Mouse (Mus musculus) forebrain, embryonic 12.5 days (tissue): Measurements from ENCODE around the gene P2ry13. TPM values are rescaled to one million over a fixed set of nuclear protein-coding genes. Genes with fewer than 3 reads are reported as not detected.
A peak's percentile ranks its signal among the peaks of the same experiment; 100 is the strongest.

Experiments
- ATAC-seq: fragments of 200-750 bp; cut with Nextera tagmentation; 2 replicates; pipeline ENCODE4 v1.8.0; 2017; ENCODE audit warnings: moderate TSS enrichment; ENCODE audit not compliant: low FRiP score
- H3K27ac ChIP-seq: fragments of 300-500 bp; sonication (generic); 2 replicates; pipeline ENCODE4 v1.5.1; 2016; ENCODE audit warnings: mild to moderate bottlenecking
- H3K27me3 ChIP-seq: fragments of 300-500 bp; sonication (generic); 2 replicates; pipeline ENCODE4 v1.6.1; 2016; ENCODE audit warnings: mild to moderate bottlenecking
- H3K36me3 ChIP-seq: fragments of 300-500 bp; sonication (generic); replicated peaks from 2 replicates; pipeline ENCODE4 v1.6.1; 2016; ENCODE audit warnings: mild to moderate bottlenecking
- H3K4me1 ChIP-seq: fragments of 300-500 bp; sonication (generic); 2 replicates; pipeline ENCODE4 v1.6.1; 2016
- H3K4me2 ChIP-seq: fragments of 300-500 bp; sonication (generic); 2 replicates; pipeline ENCODE4 v1.6.1; 2016; ENCODE audit warnings: mild to moderate bottlenecking, moderate library complexity
- H3K4me3 ChIP-seq: fragments of 300-500 bp; sonication (generic); replicated peaks from 2 replicates; pipeline ENCODE4 v1.5.1; 2016; ENCODE audit warnings: mild to moderate bottlenecking
- H3K9ac ChIP-seq: fragments of 300-500 bp; sonication (generic); 2 replicates; pipeline ENCODE4 v1.6.1; 2016; ENCODE audit warnings: mild to moderate bottlenecking
- H3K9me3 ChIP-seq: fragments of 300-500 bp; sonication (generic); 2 replicates; pipeline ENCODE4 v1.6.1; 2016
- WGBS: fragments of 180-500 bp; shearing (Covaris S2); methylation state at CpG from one replicate; pipeline ENCODE4 v1.1.7; 2016; 5-methylcytosine and 5-hydroxymethylcytosine counted together
- polyA plus RNA-seq: library from polyadenylated mRNA; unstranded; fragments of >200 nt; fragmentation: Nextera tagmentation; extraction: Ambion mirVana; gene quantifications from 2 replicates; pipeline ENCODE4 v1.2.1, GENCODE M21; 2016

The P2ry13 gene
- polyA plus RNA-seq, 1 experiment from 2014 or later = 1.2 TPM

DNA sequence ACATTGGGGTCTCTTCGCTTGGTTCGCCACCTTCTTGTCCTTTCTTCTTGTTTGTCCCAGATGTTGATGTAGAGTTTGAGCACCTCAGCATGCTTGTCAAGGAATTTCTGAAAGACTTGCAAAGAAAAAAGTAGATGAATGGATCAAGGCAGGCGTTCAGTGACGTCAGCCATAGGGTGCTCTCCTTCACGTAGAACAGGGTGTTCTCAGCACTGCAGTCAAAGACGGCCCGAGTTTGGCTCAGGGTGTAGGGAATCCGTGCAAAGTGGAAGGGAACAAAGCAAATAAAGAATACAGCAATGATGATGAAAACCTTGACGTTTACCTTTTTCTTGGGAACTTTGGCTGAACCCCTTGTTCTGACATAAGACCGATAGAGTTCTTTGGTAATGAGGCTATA, 6.5 kb upstream of the P2ry13 start:
- no peak for ATAC-seq
- WGBS = 93% methylated on average over 10 of the region's 10 CpGs

DNA sequence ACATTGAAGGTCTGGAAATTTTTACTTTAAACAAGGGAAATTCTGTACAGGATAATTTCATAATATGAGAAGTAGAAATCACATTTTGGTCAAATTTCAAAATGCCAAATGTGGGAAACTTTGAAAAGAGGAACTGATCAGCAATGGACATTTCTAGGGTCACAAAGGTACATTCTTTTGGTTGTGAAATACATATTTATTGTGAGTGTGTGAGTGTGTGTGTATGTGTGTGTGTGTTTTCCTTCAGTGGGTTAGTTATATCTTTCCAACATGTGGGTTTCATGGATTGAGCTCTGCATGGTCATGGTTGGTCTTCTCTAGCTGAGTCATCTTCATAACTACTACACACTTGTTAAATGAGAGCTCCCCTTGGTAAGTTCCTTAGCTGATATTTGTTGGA, 1.7 kb upstream of the P2ry13 start:
- Histone ChIP-seq H3K36me3 (no peaks in the 10 kb centered on the region), H3K9me3 (no peaks in the 10 kb centered on the region), H3K4me2 (no peak overlapping the region), H3K27ac (no peak overlapping the region), H3K27me3 (no peaks in the 10 kb centered on the region), H3K4me1 (no peaks in the 10 kb centered on the region), H3K9ac (no peak overlapping the region), H3K4me3 (no peak overlapping the region)
- ATAC-seq = no peak

More for the DNA sequence above, 6.5 kb upstream of the P2ry13 start:
- H3K9ac ChIP-seq = no peak overlapping the region
- no peaks in the 10 kb centered on the region for H3K4me1 ChIP-seq
- H3K27me3 ChIP-seq = no peaks in the 10 kb centered on the region
- no peak overlapping the region for H3K4me3 ChIP-seq
- H3K4me2 ChIP-seq = no peak overlapping the region
- no peaks in the 10 kb centered on the region for H3K36me3 ChIP-seq
- no peak overlapping the region for H3K27ac ChIP-seq
- H3K9me3 ChIP-seq = no peaks in the 10 kb centered on the region

DNA sequence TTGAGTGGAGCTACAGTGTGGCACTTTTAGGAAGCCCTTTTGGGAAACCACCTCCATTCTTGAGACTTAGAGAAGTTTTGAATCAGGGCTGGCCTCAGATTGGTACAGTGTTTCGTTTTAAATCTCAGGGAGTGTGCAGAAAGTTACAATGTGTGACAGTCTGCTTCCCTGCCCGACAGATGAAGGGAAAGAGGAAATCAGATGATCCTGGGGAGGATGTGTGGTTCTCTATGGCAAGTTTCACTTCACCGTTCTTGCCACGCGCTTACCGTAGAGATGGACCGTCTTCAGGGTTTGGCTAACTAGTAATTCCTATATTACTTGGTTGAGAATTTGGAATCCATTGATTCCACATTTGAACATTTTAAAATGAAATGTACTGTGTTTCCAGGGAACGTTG, 1.1 kb upstream of the P2ry13 start:
- H3K4me3 ChIP-seq = no peak overlapping the region
- no peak for ATAC-seq
- H3K9me3 ChIP-seq = no peaks in the 10 kb centered on the region
- no peak overlapping the region for H3K4me2 ChIP-seq
- H3K36me3 ChIP-seq = no peaks in the 10 kb centered on the region
- 94% methylated on average over 8 of the region's 8 CpGs for WGBS
- H3K9ac ChIP-seq = no peak overlapping the region
- H3K27ac ChIP-seq = no peak overlapping the region
- no peaks in the 10 kb centered on the region for H3K4me1 ChIP-seq
- H3K27me3 ChIP-seq = no peaks in the 10 kb centered on the region

DNA sequence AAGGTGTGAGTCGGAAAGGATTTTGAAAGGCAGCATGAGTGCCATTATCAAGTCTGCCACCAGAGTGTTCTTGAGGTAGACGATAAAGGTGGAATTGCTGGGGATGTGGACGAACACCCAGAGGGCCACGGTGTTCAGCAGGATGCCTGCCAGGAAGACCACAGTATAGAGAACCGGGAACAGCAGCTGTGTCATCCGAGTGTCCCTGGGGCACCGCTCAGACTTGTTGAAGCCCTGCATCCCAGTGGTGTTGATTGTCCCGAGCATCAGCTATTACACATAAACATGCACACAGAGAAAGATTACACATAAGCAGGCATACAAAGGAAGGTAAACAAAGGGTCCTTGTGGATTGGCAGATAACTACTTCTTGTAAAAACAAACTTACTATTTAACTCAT, 593 bp downstream of the P2ry13 start:
- no peak overlapping the region for H3K9ac ChIP-seq
- 76% methylated on average over 8 of the region's 8 CpGs for WGBS
- no peaks in the 10 kb centered on the region for H3K36me3 ChIP-seq
- H3K4me3 ChIP-seq = no peak overlapping the region
- no peak for ATAC-seq
- H3K9me3 ChIP-seq = no peaks in the 10 kb centered on the region
- no peaks in the 10 kb centered on the region for H3K27me3 ChIP-seq
- no peaks in the 10 kb centered on the region for H3K4me1 ChIP-seq
- H3K4me2 ChIP-seq = no peak overlapping the region
- no peak overlapping the region for H3K27ac ChIP-seq

DNA sequence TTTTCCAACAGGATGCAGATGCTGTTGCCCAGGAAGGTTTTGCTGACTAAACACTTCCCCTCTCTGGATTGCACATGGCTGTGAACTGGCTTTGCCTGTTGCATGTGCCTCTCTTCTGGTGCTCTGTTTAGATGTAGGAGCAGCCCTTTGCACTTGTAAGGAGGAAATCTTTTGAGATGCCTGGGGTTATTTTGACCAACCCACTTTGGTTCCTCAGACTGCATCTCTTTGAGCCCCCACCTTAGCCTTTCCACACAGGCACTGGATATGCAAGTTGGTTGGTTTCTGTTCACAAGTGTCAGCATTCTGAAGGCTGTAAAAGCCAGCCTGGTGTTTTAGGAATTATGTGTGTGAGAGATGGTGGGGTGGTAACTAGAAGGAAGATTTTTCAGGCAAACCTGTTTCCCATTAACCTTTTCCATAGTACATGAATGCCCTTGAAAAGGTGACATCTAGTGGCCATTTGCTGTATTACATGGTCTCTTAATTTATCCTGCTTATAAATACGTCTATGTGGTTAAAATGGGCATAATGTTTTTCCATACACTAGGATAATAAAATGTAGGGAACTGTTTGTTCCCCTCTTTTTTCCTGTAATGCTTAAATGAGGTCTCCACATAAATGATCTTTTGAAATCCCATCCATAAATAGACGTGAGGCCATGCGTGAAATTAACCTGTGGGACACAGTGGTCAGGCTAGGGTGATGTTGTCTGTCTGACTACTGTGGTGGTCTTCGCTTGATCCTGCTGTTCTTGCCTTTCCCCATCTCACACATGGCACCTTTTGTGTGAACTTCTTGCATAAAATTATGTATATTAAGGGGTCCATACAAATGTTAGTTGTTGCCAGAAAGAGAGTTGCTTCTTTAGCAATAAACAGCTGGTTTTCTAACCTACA, 1.8 kb downstream of the P2ry13 start:
- no peak overlapping the region for H3K4me2 ChIP-seq
- no peaks in the 10 kb centered on the region for H3K27me3 ChIP-seq
- 71% methylated on average over 4 of the region's 4 CpGs for WGBS
- no peak overlapping the region for H3K27ac ChIP-seq
- H3K4me1 ChIP-seq = no peaks in the 10 kb centered on the region
- H3K4me3 ChIP-seq = no peak overlapping the region
- no peaks in the 10 kb centered on the region for H3K36me3 ChIP-seq
- peak; percentile 51; the same call in 1 of the 2 replicates for ATAC-seq
- H3K9ac ChIP-seq = no peak overlapping the region
- H3K9me3 ChIP-seq = no peaks in the 10 kb centered on the region

DNA sequence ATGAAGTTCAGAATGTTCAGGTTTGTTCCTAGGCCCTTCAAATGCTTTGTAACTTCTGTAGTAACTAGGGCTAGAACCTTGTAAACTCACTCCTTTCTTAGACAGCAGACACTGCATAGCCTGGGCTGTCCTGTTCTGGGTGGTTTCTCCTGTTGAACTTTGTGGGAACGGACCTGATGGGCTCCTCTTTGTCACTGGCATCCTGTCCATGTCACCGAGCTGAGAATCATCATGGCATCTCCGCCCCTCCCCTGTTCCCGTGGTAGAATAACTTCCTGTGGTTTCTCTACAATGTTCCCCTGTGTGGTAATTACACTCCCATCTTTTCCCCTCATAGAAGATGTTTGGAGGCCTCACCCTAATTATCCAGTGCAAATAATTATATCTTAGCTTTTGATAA, 4.7 kb downstream of the P2ry13 start:
- Histone ChIP-seq H3K9me3 (no peaks in the 10 kb centered on the region), H3K9ac (no peak overlapping the region), H3K27me3 (no peaks in the 10 kb centered on the region), H3K4me2 (no peak overlapping the region), H3K36me3 (no peaks in the 10 kb centered on the region), H3K4me1 (no peaks in the 10 kb centered on the region), H3K4me3 (no peak overlapping the region), H3K27ac (no peak overlapping the region)
- no peak for ATAC-seq
- WGBS = 80% methylated on average over 4 of the region's 4 CpGs

DNA sequence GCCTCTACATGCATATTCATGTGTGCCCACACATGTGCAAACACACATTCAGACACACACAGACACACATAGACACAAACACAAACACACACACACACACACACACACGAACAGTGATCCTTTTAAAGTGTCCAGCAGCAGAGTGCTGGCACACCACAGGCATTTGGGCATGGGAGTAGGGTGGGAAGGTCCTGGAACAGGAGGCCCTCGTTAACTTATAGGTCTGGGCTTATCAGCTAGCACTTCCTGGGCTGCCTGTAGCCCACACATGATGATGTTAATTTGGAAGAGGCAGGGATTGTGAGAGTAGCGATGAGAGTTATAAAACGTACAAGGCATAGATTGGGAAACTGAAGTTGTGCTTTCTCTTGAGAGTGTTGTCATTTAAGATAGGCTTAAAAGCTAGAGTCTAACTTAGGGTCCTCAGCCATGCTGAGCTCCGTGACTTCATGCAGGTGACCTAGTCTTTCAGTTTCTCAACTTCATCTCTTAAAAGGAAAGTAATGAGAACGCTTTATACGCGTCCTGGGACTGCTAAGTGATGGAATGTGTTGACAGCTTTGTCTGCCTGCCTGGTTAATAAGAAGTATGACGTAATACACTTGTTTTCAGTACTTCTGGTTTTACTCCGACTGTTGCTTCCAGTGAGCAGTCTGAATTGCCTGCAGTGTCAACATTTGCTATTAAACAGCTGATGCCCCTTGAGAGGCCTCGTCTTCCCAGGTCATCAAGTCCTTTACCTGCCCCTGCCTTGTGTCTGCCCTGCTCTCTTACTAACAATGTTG, 5.8 kb downstream of the P2ry13 start:
- Histone ChIP-seq H3K4me2 (no peak overlapping the region), H3K4me3 (no peak overlapping the region), H3K9me3 (no peaks in the 10 kb centered on the region), H3K36me3 (no peaks in the 10 kb centered on the region), H3K27me3 (no peaks in the 10 kb centered on the region), H3K4me1 (no peaks in the 10 kb centered on the region), H3K27ac (no peak overlapping the region), H3K9ac (no peak overlapping the region)
- whole genome bisulfite sequencing = 70% methylated on average over 11 of the region's 11 CpGs
- no peak for ATAC-seq

DNA sequence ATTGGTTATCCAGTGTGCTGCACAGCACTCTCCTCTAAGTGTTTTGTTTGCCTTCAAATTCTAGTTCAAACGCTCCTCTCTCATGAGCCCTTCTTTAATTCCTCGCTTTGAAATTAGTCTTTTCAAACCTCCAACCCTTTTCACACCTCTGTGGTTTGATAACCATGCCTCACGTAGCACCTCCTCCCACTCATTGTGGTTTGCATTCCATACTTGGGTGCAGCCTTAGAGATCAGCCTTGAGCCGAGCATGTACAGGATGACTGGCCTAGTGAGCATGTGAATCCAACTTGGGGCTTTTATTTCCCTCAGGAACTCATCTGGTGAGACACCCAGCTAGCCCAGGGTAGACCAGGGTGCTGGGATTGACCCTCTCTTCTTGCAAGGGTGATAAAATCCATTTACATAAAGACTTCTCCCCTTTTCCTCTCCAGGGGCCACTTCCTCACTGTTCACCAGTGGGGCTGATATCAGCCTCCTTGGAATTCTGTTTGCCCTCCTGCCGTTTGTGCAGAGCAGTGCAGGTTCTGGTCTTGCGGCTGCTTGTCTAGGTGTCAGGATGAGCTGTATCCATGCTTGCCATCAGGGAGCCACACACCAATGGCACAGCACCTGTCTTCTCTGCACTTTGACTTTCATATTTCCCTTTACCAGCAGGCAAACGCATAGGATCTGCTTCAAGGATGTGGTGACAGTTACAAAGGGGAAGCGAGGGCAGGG, 6.7 kb downstream of the P2ry13 start:
- H3K4me3 ChIP-seq = no peak overlapping the region
- no peaks in the 10 kb centered on the region for H3K36me3 ChIP-seq
- H3K27ac ChIP-seq = no peak overlapping the region
- H3K4me2 ChIP-seq = no peak overlapping the region
- no peaks in the 10 kb centered on the region for H3K27me3 ChIP-seq
- no peak overlapping the region for H3K9ac ChIP-seq
- H3K9me3 ChIP-seq = no peaks in the 10 kb centered on the region
- H3K4me1 ChIP-seq = no peaks in the 10 kb centered on the region
- 86% methylated on average over 8 of the region's 8 CpGs for WGBS
- ATAC-seq = no peak

DNA sequence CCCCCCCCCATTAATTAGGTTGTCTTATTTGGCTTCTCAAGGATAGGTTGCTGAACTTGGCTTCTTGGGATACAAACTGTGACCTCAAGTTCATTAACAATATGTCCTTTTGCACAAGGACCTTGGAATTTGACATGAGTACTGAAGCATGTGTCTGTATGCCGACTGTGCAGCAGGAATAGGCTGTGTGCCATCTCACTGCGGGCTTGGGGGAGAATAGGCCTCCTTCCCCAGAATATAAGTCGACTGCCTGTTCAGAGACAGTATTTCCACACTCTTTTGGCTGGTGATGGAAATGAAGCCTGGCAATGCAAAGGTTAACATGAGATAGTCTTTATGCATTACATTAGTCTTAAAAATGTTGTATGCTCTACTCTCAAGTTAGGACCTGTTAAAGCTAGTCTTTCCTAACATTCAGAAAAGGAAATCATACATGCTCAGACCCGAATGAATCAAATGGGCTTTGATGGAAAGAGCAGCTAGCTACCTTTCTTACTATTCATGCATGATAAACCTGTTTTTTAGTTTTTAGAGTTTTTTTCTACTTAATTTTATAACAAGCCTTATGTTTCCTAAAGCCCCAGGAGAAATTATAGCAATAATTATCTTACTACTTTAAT, 13.2 kb downstream of the P2ry13 start:
- Histone ChIP-seq H3K4me2 (no peak overlapping the region), H3K9ac (no peak overlapping the region), H3K36me3 (no peaks in the 10 kb centered on the region), H3K4me1 (no peaks in the 10 kb centered on the region), H3K9me3 (no peaks in the 10 kb centered on the region), H3K27me3 (no peaks in the 10 kb centered on the region), H3K4me3 (no peak overlapping the region), H3K27ac (no peak overlapping the region)
- WGBS = 85% methylated on average over 4 of the region's 4 CpGs
- ATAC-seq = no peak

DNA sequence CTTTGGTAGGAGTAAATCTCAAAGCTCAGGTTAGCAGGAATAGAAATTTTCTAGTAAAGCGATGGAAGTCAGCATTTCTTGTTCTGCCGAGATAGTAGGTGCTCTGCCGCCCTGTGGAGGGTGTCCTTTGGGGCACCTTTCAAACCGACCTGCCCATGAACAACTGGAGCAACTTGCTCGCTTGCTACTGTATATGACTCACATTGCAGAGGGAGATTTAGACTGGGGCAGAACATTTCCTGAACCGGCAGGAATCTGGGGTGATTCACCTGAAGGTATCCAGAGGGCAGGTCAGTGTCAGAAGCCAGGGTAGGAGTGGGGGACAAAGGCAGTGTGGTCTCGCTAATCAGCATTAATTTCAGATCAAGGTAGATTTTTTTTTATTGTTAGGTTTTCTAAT, 15.7 kb downstream of the P2ry13 start, which contains the start of gene Gpr87:
Gpr87 (minus strand) TSS at position 167 of the 400 bp plus-strand sequence.
- Histone ChIP-seq H3K27me3 (no peaks in the 10 kb centered on the region), H3K4me3 (no peak within 1 kb of the TSS), H3K9me3 (no peaks in the 10 kb centered on the region), H3K9ac (no peak within 1 kb of the TSS), H3K4me2 (no peak within 1 kb of the TSS), H3K36me3 (no peaks in the 10 kb centered on the region), H3K27ac (no peak within 1 kb of the TSS), H3K4me1 (no peaks in the 10 kb centered on the region)
- no peak for ATAC-seq
- WGBS = 90% methylated on average over 7 of the region's 7 CpGs

DNA sequence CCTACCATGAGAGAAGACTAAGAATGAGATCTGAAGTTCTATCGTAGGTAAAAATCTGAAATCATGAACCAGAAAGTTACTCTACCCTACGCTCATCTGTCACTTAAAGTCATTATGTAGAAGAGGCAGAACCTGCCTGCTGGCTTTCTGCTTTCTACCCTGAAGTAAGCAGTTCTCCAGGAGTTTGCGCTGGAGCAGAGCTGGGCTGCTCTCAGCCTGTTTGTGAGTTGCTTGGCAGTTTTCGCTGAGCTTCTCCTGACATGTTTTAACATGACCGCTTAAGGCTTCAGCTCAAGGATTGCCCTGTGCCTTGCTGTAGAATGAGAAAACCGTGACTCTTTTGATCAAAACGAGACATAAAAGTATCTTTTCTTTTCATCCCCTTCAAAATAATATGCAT, 16.6 kb downstream of the P2ry13 start:
- H3K27ac ChIP-seq = no peak overlapping the region
- H3K9me3 ChIP-seq = no peaks in the 10 kb centered on the region
- no peak overlapping the region for H3K9ac ChIP-seq
- no peak overlapping the region for H3K4me3 ChIP-seq
- no peak overlapping the region for H3K4me2 ChIP-seq
- no peaks in the 10 kb centered on the region for H3K27me3 ChIP-seq
- WGBS = 90% methylated on average over 7 of the region's 7 CpGs
- H3K4me1 ChIP-seq = no peaks in the 10 kb centered on the region
- no peak for ATAC-seq
- H3K36me3 ChIP-seq = no peaks in the 10 kb centered on the region

DNA sequence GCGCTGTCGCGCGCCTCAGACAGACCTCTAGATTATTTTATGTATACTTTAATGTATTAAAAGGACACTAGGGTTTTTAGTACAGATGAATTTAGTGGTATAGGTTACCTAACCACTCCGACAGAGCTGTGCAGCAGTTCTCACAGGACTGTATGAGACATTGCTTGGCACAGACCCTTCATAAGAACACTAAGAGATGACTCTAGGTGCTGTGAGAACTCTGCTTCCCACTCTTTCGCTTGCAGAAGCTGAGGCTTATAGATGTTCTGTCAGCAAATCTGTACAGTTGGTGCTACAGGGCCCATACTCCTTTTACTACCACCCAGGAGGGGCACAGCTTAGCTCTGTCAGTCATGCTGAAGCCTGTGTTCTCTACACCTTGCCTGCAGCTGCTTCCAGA, 19.0 kb downstream of the P2ry13 start:
- no peak overlapping the region for H3K4me3 ChIP-seq
- H3K4me1 ChIP-seq = no peaks in the 10 kb centered on the region
- H3K4me2 ChIP-seq = no peak overlapping the region
- WGBS = 97% methylated on average over 6 of the region's 6 CpGs
- no peak for ATAC-seq
- H3K9me3 ChIP-seq = no peaks in the 10 kb centered on the region
- no peaks in the 10 kb centered on the region for H3K27me3 ChIP-seq
- no peak overlapping the region for H3K27ac ChIP-seq
- no peaks in the 10 kb centered on the region for H3K36me3 ChIP-seq
- H3K9ac ChIP-seq = no peak overlapping the region
